Mouse (Mus musculus) liver (tissue): ENCODE results near the gene Zic2.

ENCODE experiments used
- DNase-seq: peaks from one replicate; pipeline ENCODE4 v3.0.0-alpha.2; 2020; ENCODE audit warnings: mixed read lengths

Gene Zic2

DNA sequence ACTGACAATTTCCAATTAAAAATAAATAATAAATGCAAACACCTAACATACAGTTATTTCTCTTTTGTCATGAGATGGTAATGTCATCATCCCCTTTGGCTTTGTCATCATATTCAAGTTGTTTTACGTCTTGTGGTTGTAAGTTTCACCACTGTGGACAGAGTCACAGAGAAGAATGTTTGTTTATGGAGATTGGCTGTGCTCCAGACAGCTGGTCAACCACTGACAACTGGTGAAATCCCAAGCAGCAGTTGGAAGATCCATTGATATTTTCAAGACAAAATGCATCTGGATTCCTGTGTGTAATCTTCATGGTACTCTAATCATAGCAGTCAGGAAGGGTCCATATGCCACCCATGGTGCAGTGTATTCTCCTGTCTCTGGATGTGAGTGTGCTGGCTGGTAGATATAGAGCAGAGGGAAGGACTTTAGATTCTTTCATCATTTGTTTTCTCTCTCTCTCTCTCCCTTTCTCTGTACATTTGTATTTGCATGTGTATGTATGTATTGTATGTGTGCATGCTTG, 38.3 kb downstream of the Zic2 start:
- DNase-seq = no peak

DNA sequence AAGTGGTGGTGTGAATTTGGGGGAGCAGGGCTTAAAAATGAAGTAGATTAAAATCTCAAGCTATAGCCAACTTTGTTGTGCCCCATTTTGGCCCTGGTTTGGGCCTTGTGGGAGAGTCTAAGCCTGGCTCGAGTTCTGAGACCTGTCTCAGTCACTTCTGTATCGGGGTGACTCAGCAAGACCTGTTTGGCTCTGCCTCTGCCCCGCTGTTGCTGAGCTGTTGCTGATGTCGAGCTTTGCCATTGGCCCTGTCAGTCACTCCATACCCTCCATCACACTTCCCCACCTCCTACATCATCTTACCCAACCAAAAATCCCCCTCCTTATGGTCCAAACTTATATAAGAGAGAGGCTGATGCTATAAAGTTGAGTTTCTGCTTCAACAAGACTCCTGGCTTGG, 53.2 kb downstream of the Zic2 start:
- DNase-seq = peak; percentile 3
